Mouse (Mus musculus): Measurements from ENCODE around the gene 4930518I15Rik.
"Not testable (repeated sequence)": the region's sequence is repeated elsewhere in the genome, so short reads cannot be mapped to it uniquely, and the experiment has no call there.

The 4930518I15Rik gene

GRCm38 (mm10) chr2:156841841-156842706, 15.7 kb downstream of the 4930518I15Rik start:
- DNase-seq, result peak; percentile 48

GRCm38 (mm10) chr2:156841028-156841840, 16.5 kb downstream of the 4930518I15Rik start:
- DNase-seq, result peak; percentile 53

- peak; percentile 37 for DNase-seq
Measured at GRCm38 (mm10) chr2:156840301-156841027, 17.3 kb downstream of the 4930518I15Rik start.

- peak; percentile 72 for DNase-seq
Measured at GRCm38 (mm10) chr2:156839319-156840191, 18.2 kb downstream of the 4930518I15Rik start, which contains the start of gene Tgif2. Gene Tgif2, plus strand, starts transcription at chr2:156840007.

- DNase-seq, result no peak
Measured at GRCm38 (mm10) chr2:156838839-156839238, 18.9 kb downstream of the 4930518I15Rik start.

- no peak for DNase-seq
Measured at GRCm38 (mm10) chr2:156834336-156834735, 23.4 kb downstream of the 4930518I15Rik start.

- not testable (repeated sequence) for DNase-seq
Measured at GRCm38 (mm10) chr2:156825128-156825527, 32.6 kb downstream of the 4930518I15Rik start.

- no peak for DNase-seq
Measured at GRCm38 (mm10) chr2:156816116-156816515, 41.6 kb downstream of the 4930518I15Rik start.

GRCm38 (mm10) chr2:156815412-156815811, 42.3 kb downstream of the 4930518I15Rik start:
- no peak for DNase-seq

GRCm38 (mm10) chr2:156814893-156815292, 42.9 kb downstream of the 4930518I15Rik start:
- DNase-seq, result no peak

- DNase-seq, result peak; percentile 11
Measured at GRCm38 (mm10) chr2:156814344-156814801, 43.4 kb downstream of the 4930518I15Rik start.

- DNase-seq, result no peak
Measured at GRCm38 (mm10) chr2:156811556-156811955, 46.2 kb downstream of the 4930518I15Rik start.

- peak; percentile 6 for DNase-seq
Measured at GRCm38 (mm10) chr2:156810716-156811115, 47.0 kb downstream of the 4930518I15Rik start.

GRCm38 (mm10) chr2:156809579-156809978, 48.2 kb downstream of the 4930518I15Rik start:
- peak; percentile 80 for DNase-seq

GRCm38 (mm10) chr2:156806886-156807285, 50.9 kb downstream of the 4930518I15Rik start:
- DNase-seq, result no peak
